In the genomic region with DNA sequence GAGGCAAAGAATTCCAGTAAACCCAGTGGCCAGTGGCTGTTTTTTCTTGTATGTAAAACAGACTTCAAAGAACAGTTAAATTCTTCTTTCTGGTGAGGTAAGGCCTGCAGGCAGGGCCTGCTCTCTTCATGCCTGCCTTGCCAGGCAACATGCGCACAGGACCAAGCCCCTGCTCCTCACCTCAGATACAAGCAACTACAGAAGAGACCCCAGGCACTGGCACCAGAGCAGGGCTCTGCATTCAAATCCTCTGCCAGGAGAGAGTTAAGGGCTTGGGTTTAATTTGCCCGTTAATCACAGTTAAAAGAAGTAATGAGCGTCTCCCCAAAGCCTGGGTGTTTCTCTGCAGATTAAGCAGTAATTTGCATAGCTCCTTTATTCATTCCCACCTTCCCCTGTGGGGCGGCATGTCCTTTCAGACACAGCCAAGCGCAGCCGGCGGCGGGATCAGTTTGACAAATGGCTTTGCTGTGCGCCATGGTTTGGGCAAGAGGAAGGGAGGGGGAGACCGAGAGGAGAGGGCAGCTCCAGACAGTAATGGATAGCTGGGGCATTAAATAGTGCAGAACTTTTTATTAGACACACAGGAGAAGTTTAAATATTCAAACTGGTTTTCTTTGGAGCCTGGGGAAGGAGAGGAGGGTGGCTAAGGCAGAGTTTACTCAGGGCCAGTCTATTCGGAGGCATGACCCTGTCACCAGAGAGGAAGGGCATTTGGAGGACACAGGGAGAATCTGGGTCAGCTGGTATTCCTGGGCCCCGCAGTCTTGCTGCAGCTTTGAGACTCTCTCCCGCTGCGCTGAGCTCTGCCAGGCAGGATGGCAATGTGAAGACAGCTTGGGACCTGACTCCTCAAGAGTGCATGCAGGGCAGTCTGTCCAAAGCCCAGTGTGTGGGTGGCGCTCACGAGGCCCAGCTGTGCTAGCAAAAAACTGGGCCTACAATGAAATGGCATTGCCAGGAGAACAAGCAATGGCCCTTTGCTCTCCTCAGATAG, we compare ENCODE assay signal across 9 mouse cellular contexts. TPM values are rescaled to one million over a fixed set of nuclear protein-coding genes. Genes with fewer than 3 reads are reported as not detected.
DNase-seq lines count a peak whose midpoint lies in the region; ATAC-seq and TF ChIP-seq lines count a peak whose summit lies in the region.
"Had no signal": no experiment of that assay in that cellular context is flagged by ENCODE, and none has a peak within 500 bp of the region (broad histone marks: within the 10 kb centered on the region; RNA-seq: fewer than 3 reads in every experiment).

No protein-coding gene starts in this region.

- intact Hi-C loops in heart, adult 2 months (cut with DNase I), result no loop called here

- no peak for TF ChIP-seq EP300 in heart, adult 2 months (IDR thresholded peaks at IDR 0.05; ENCODE audit: insufficient read depth, low read depth, low read length)

- TF ChIP-seq POLR2A in heart, adult 2 months (IDR thresholded peaks at IDR 0.05; ENCODE audit: insufficient read depth, low read depth, low read length), result no peak
- TF ChIP-seq POLR2A in olfactory bulb, adult 2 months (IDR thresholded peaks at IDR 0.05; ENCODE audit: insufficient read depth, low read depth, low read length), result no peak

- H3K9me3 ChIP-seq in embryonic facial prominence, embryonic 10.5 days, result no peaks in the 10 kb centered on the region
- H3K9me3 ChIP-seq in kidney, embryonic 14.5 days (ENCODE audit: control insufficient read depth, low read length), result no peaks in the 10 kb centered on the region

- H3K9ac ChIP-seq in heart, adult 2 months (ENCODE audit: low read depth, low read length), result no peak overlapping the region
- H3K9ac ChIP-seq in kidney, embryonic 14.5 days (ENCODE audit: low read depth, low read length), result no peak overlapping the region

- TF ChIP-seq CTCF in heart, adult 2 months (IDR thresholded peaks at IDR 0.05), result no peak
- TF ChIP-seq CTCF in olfactory bulb, adult 2 months (IDR thresholded peaks at IDR 0.05; ENCODE audit: insufficient read depth, low read depth, low read length), result no peak

- no peaks in the 10 kb centered on the region for H3K27me3 ChIP-seq in heart, adult 2 months (ENCODE audit: control insufficient read depth, insufficient read depth, low read length)
- no peaks in the 10 kb centered on the region for H3K27me3 ChIP-seq in embryonic facial prominence, embryonic 10.5 days (replicated peaks; ENCODE audit: low read depth, poor library complexity, severe bottlenecking)
- no peaks in the 10 kb centered on the region for H3K27me3 ChIP-seq in kidney, embryonic 14.5 days (ENCODE audit: control insufficient read depth, insufficient read depth, low read length)

- no peaks in the 10 kb centered on the region; the same call in 1 of the 2 replicates for H3K4me1 ChIP-seq in heart, adult 2 months (ENCODE audit: control insufficient read depth, insufficient read depth, low read length)
- peaks cover 91% of the 10 kb centered on the region for H3K4me1 ChIP-seq in embryonic facial prominence, embryonic 10.5 days
- peaks cover 29% of the 10 kb centered on the region for H3K4me1 ChIP-seq in kidney, embryonic 14.5 days (ENCODE audit: control insufficient read depth, insufficient read depth, low read length)
- peaks cover 12% of the 10 kb centered on the region for H3K4me1 ChIP-seq in olfactory bulb, adult 2 months (ENCODE audit: control insufficient read depth, insufficient read depth, low read length)

- peak overlapping the region; percentile 31; the same call in 1 of the 2 replicates for H3K27ac ChIP-seq in heart, adult 2 months
- H3K27ac ChIP-seq in embryonic facial prominence, embryonic 10.5 days (replicated peaks), result peak overlapping the region; percentile 81
- no peak overlapping the region; the same call in 1 of the 2 replicates for H3K27ac ChIP-seq in kidney, embryonic 14.5 days (ENCODE audit: low read depth, low read length)
- H3K27ac ChIP-seq in olfactory bulb, adult 2 months (ENCODE audit: insufficient read depth, low read depth, low read length), result peak overlapping the region; percentile 14; the same call in 1 of the 2 replicates

- no peaks in the 10 kb centered on the region for H3K79me2 ChIP-seq in heart, adult 2 months (replicated peaks; ENCODE audit: control insufficient read depth, insufficient read depth, low read length)

- no peak for DNase-seq in heart, adult 2 months
- no peak for DNase-seq in heart, adult 18-20 months
- peak; percentile 38 for DNase-seq in Muller cell, postnatal 12 days (ENCODE audit: inconsistent ontology term)
- DNase-seq in embryonic facial prominence, embryonic 10.5 days (ENCODE audit: low spot score), result peak; percentile 52

- H3K36me3 ChIP-seq in heart, adult 2 months (ENCODE audit: control insufficient read depth, insufficient read depth, low read length), result no peaks in the 10 kb centered on the region
- H3K36me3 ChIP-seq in embryonic facial prominence, embryonic 10.5 days (replicated peaks), result peaks cover 25% of the 10 kb centered on the region
- H3K36me3 ChIP-seq in kidney, embryonic 14.5 days (ENCODE audit: control insufficient read depth, insufficient read depth, low read length), result peaks cover 6% of the 10 kb centered on the region; the same call in 1 of the 2 replicates

- 61% methylated on average over 16 of the region's 16 CpGs for WGBS in heart, adult 2 months
- 17% methylated on average over 16 of the region's 16 CpGs for WGBS in embryonic facial prominence, embryonic 10.5 days
- WGBS in kidney, embryonic 14.5 days, result 13% methylated on average over 16 of the region's 16 CpGs
- 47% methylated on average over 16 of the region's 16 CpGs for WGBS in olfactory bulb, adult 2 months

- H3K4me2 ChIP-seq in kidney, embryonic 14.5 days (replicated peaks; ENCODE audit: low read depth, low read length), result 0 out of 2 replicates have a peak overlapping the region, but pooled peaks have one; percentile 1

- no peak overlapping the region for H3K4me3 ChIP-seq in heart, adult 2 months
- H3K4me3 ChIP-seq in embryonic facial prominence, embryonic 10.5 days, result peak overlapping the region; percentile 21
- H3K4me3 ChIP-seq in kidney, embryonic 14.5 days (ENCODE audit: low read length), result no peak overlapping the region
- no peak overlapping the region for H3K4me3 ChIP-seq in olfactory bulb, adult 2 months (ENCODE audit: insufficient read depth, low read depth, low read length)

- ATAC-seq in kidney, embryonic 14.5 days (ENCODE audit: low FRiP score, low TSS enrichment), result peak; percentile 45; the same call in 1 of the 2 replicates
- no peak for ATAC-seq in activated CD4-positive, CD25-positive, alpha-beta regulatory T cell, adult 4 months
- ATAC-seq in CD4-positive, CD25-positive, alpha-beta regulatory T cell, adult 4 months, result no peak

RNA-seq across cellular contexts. Expression of a gene that starts 13.4 kb away (rescaled TPM):
- total RNA-seq in heart, adult 2 months (2021), result 10 to 100 TPM; 17.4 to 25.2 TPM
- 13.8 and 17.5 TPM in 2 replicates for polyA plus RNA-seq in heart, adult 2 months (2012; rRNA removed)
- total RNA-seq in heart, adult 18-20 months (2021), result 10 to 100 TPM; 23.4 to 25.1 TPM
- polyA plus RNA-seq in embryonic facial prominence, embryonic 10.5 days (2016; fragmentation: Nextera tagmentation; extraction: Ambion mirVana), result 90.1 and 99.9 TPM in 2 replicates
- 66.9 and 69.1 TPM in 2 replicates for polyA plus RNA-seq in kidney, embryonic 14.5 days (2014; fragmentation: Nextera tagmentation; extraction: Ambion mirVana)
- polyA plus RNA-seq in olfactory bulb, adult 2 months (2012; ENCODE audit: insufficient read depth, insufficient read length, low replicate concordance, missing spikeins), result not detected in 2 replicates
- 10 to 100 TPM; 86.7 to 92.1 TPM for polyA plus RNA-seq in activated CD4-positive, CD25-positive, alpha-beta regulatory T cell, adult 4 months (2017; shearing (Covaris generic))
- 100 to 1,000 TPM in 1 of 2 experiments, 10 to 100 TPM in 1; 82.3 to 119 TPM for polyA plus RNA-seq in CD4-positive, CD25-positive, alpha-beta regulatory T cell, adult 4 months (2017; shearing (Covaris generic))

RNA-seq across cellular contexts. Expression of a gene that starts 25.0 kb away (rescaled TPM):
- total RNA-seq in heart, adult 2 months (2021), result 1 to 10 TPM in 1 of 2 experiments, under 1 TPM in 1; 0.93 to 2.1 TPM
- polyA plus RNA-seq in heart, adult 2 months (2012; rRNA removed), result 0.70 and 2.5 TPM in 2 replicates
- total RNA-seq in heart, adult 18-20 months (2021), result 1 to 10 TPM in 1 of 2 experiments, under 1 TPM in 1; 0.79 to 2.2 TPM
- 1.1 and 2.3 TPM in 2 replicates for polyA plus RNA-seq in embryonic facial prominence, embryonic 10.5 days (2016; fragmentation: Nextera tagmentation; extraction: Ambion mirVana)
- polyA plus RNA-seq in kidney, embryonic 14.5 days (2014; fragmentation: Nextera tagmentation; extraction: Ambion mirVana), result 33.7 and 36.3 TPM in 2 replicates
- polyA plus RNA-seq in olfactory bulb, adult 2 months (2012; ENCODE audit: insufficient read depth, insufficient read length, low replicate concordance, missing spikeins), result not detected in 2 replicates
- under 1 TPM in 1 of 2 experiments, not detected in 1; 0.15 TPM for polyA plus RNA-seq in activated CD4-positive, CD25-positive, alpha-beta regulatory T cell, adult 4 months (2017; shearing (Covaris generic))
- polyA plus RNA-seq in CD4-positive, CD25-positive, alpha-beta regulatory T cell, adult 4 months (2017; shearing (Covaris generic)), result 1 to 10 TPM in 1 of 2 experiments, under 1 TPM in 1; 0.48 to 1.5 TPM

RNA-seq across cellular contexts. Expression of a gene that starts 40.8 kb away (rescaled TPM):
- total RNA-seq in heart, adult 2 months (2021), result 10 to 100 TPM; 12.9 to 13.0 TPM
- polyA plus RNA-seq in heart, adult 2 months (2012; rRNA removed), result 21.3 and 22.0 TPM in 2 replicates
- 10 to 100 TPM; 16.7 to 17.4 TPM for total RNA-seq in heart, adult 18-20 months (2021)
- 32.0 and 34.5 TPM in 2 replicates for polyA plus RNA-seq in embryonic facial prominence, embryonic 10.5 days (2016; fragmentation: Nextera tagmentation; extraction: Ambion mirVana)
- 17.3 and 28.0 TPM in 2 replicates for polyA plus RNA-seq in kidney, embryonic 14.5 days (2014; fragmentation: Nextera tagmentation; extraction: Ambion mirVana)
- not detected in 2 replicates for polyA plus RNA-seq in olfactory bulb, adult 2 months (2012; ENCODE audit: insufficient read depth, insufficient read length, low replicate concordance, missing spikeins)
- polyA plus RNA-seq in activated CD4-positive, CD25-positive, alpha-beta regulatory T cell, adult 4 months (2017; shearing (Covaris generic)), result 10 to 100 TPM; 25.6 to 33.4 TPM
- polyA plus RNA-seq in CD4-positive, CD25-positive, alpha-beta regulatory T cell, adult 4 months (2017; shearing (Covaris generic)), result 10 to 100 TPM; 28.5 to 48.5 TPM

RNA-seq across cellular contexts. Expression of a gene that starts 53.3 kb away (rescaled TPM):
- 10 to 100 TPM; 35.0 to 36.9 TPM for total RNA-seq in heart, adult 2 months (2021)
- 55.0 and 76.6 TPM in 2 replicates for polyA plus RNA-seq in heart, adult 2 months (2012; rRNA removed)
- 10 to 100 TPM; 35.5 to 37.3 TPM for total RNA-seq in heart, adult 18-20 months (2021)
- 36.2 and 37.4 TPM in 2 replicates for polyA plus RNA-seq in embryonic facial prominence, embryonic 10.5 days (2016; fragmentation: Nextera tagmentation; extraction: Ambion mirVana)
- 94.7 and 106 TPM in 2 replicates for polyA plus RNA-seq in kidney, embryonic 14.5 days (2014; fragmentation: Nextera tagmentation; extraction: Ambion mirVana)
- polyA plus RNA-seq in olfactory bulb, adult 2 months (2012; ENCODE audit: insufficient read depth, insufficient read length, low replicate concordance, missing spikeins), result not detected in 2 replicates
- not detected for polyA plus RNA-seq in activated CD4-positive, CD25-positive, alpha-beta regulatory T cell, adult 4 months (2017; shearing (Covaris generic))
- polyA plus RNA-seq in CD4-positive, CD25-positive, alpha-beta regulatory T cell, adult 4 months (2017; shearing (Covaris generic)), result not detected
- total RNA-seq: neutrophil, adult 5-6 weeks had no signal

Comparison
In these comparisons a context has a peak if more than half of its experiments do, and no peak if none do; other contexts are left out.
1. DNase-seq: peak in Muller cell, postnatal 12 days (single experiment) and embryonic facial prominence, embryonic 10.5 days (single experiment); none in heart, adult 2 months (0 of 2) and heart, adult 18-20 months (0 of 2).
2. RNA of a gene that starts 13.4 kb away (polyA plus RNA-seq): 82.3 to 119 TPM in CD4-positive, CD25-positive, alpha-beta regulatory T cell, adult 4 months, 86.7 to 92.1 TPM in activated CD4-positive, CD25-positive, alpha-beta regulatory T cell, adult 4 months, 90.1 to 99.9 TPM in embryonic facial prominence, embryonic 10.5 days, 66.9 to 69.1 TPM in kidney, embryonic 14.5 days and 13.8 to 17.5 TPM in heart, adult 2 months; not detected in olfactory bulb, adult 2 months; every median in the first group is over 10 times any median in the second.
3. RNA of a gene that starts 40.8 kb away (polyA plus RNA-seq): 28.5 to 48.5 TPM in CD4-positive, CD25-positive, alpha-beta regulatory T cell, adult 4 months, 25.6 to 33.4 TPM in activated CD4-positive, CD25-positive, alpha-beta regulatory T cell, adult 4 months, 32.0 to 34.5 TPM in embryonic facial prominence, embryonic 10.5 days, 17.3 to 28.0 TPM in kidney, embryonic 14.5 days and 21.3 to 22.0 TPM in heart, adult 2 months; not detected in olfactory bulb, adult 2 months; every median in the first group is over 10 times any median in the second.